Mouse (Mus musculus) C2C12 (cell line): ENCODE measurements around the gene Rbm20.

Source experiments
- CEBPB ChIP-seq: IDR thresholded peaks from one replicate; pipeline ENCODE4 v1.6.1; 2011; ENCODE audit warnings: low read depth, mild to moderate bottlenecking, control low read depth, moderate library complexity
- CTCF ChIP-seq: IDR thresholded peaks from one replicate; pipeline ENCODE4 v1.5.1; 2011; ENCODE audit not compliant: control insufficient read depth, insufficient read depth, insufficient read length
- FOSL1 ChIP-seq: IDR thresholded peaks from one replicate; pipeline ENCODE4 v1.8.0; 2011; ENCODE audit warnings: mild to moderate bottlenecking, low read length; ENCODE audit not compliant: poor library complexity, insufficient read depth, severe bottlenecking
- MYOG ChIP-seq: IDR thresholded peaks from one replicate; pipeline ENCODE4 v1.6.1; 2011; ENCODE audit not compliant: control insufficient read depth, insufficient read length; ENCODE audit errors: extremely low read depth

DNA sequence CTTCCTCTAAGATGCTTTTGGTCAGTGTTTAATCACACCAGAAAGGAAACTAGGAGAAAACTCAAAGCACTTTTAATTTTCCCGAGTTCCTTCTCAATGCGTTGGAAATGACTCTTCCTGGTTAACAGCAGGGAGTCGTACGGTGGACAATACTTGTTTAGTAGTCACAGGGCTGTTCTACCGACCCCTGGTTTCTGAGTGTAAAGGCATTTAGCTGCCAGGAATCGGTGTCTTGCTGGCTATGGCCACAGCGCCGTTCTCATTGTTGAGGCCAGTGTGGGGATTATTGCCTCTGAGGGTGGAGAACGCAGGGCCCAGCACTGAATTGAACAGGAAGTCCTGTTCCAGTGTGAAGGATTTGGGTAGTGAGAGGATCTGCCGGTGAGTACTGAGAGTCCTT is 13.7 kb downstream of the Rbm20 start:
- TF ChIP-seq CTCF (no peak), FOSL1 (no peak), MYOG (no peak), CEBPB (no peak)
